Mouse (Mus musculus) adrenal gland, postnatal 36 days (tissue): ENCODE results near the gene 1700028J19Rik. TPM values are rescaled to one million over a fixed set of nuclear protein-coding genes. Genes with fewer than 3 reads are reported as not detected.

Experiments
- total RNA-seq, 2 experiments: library from RNA; stranded (reverse); gene quantifications; 2 replicates each; pipeline ENCODE4 v1.2.3; 2021

The 1700028J19Rik gene
- total RNA-seq, 2 experiments from 2014 or later = 0.43 to 0.63 TPM

Other genes starting within 250 kb of the 1700028J19Rik start
- gene Klk1b26, start 234.5 kb downstream of the 1700028J19Rik start, total RNA-seq = not detected
- not detected for gene Klk1b27, start 194.4 kb downstream of the 1700028J19Rik start, total RNA-seq
- gene Klk1b21, start 144.4 kb downstream of the 1700028J19Rik start, total RNA-seq = not detected
- not detected for gene Klk1b22, start 134.0 kb downstream of the 1700028J19Rik start, total RNA-seq
- not detected for gene Klk1b16, start 109.9 kb downstream of the 1700028J19Rik start, total RNA-seq
- not detected for gene Klk1b24, start 58.5 kb downstream of the 1700028J19Rik start, total RNA-seq
- not detected for gene Klk1b3, start 48.5 kb downstream of the 1700028J19Rik start, total RNA-seq
- not detected for gene Klk1b4, start 39.3 kb downstream of the 1700028J19Rik start, total RNA-seq
- gene Klk1b5, start 30.8 kb downstream of the 1700028J19Rik start, total RNA-seq = not detected
- not detected for gene Klk1, start 21.3 kb downstream of the 1700028J19Rik start, total RNA-seq
- not detected for gene Gm36864, start 10.5 kb downstream of the 1700028J19Rik start, total RNA-seq
- gene 2410002F23Rik, start within 50 bp of the 1700028J19Rik start, total RNA-seq = 100 to 1,000 TPM in 1 of 2 experiments, 10 to 100 TPM in 1; 99.6 to 120 TPM
- gene Acp4, start 10.7 kb upstream of the 1700028J19Rik start, total RNA-seq = not detected
- gene Gm15517, start 14.8 kb upstream of the 1700028J19Rik start, total RNA-seq = not detected
- 1 to 10 TPM; 4.1 TPM for gene Clec11a, start 60.2 kb upstream of the 1700028J19Rik start, total RNA-seq
- gene Shank1, start 63.6 kb upstream of the 1700028J19Rik start, total RNA-seq = 1 to 10 TPM; 5.2 to 6.7 TPM
- 1 to 10 TPM; 3.0 to 4.7 TPM for gene Syt3, start 137.4 kb upstream of the 1700028J19Rik start, total RNA-seq
- under 1 TPM; 0.63 to 0.99 TPM for gene 1700008O03Rik, start 139.1 kb upstream of the 1700028J19Rik start, total RNA-seq
- 1 to 10 TPM; 3.9 to 4.9 TPM for gene Lrrc4b, start 182.3 kb upstream of the 1700028J19Rik start, total RNA-seq
- under 1 TPM in 1 of 2 experiments, not detected in 1; 0.63 TPM for gene Aspdh, start 218.7 kb upstream of the 1700028J19Rik start, total RNA-seq
- gene Josd2, start 221.3 kb upstream of the 1700028J19Rik start, total RNA-seq = 10 to 100 TPM; 53.9 to 61.0 TPM
- gene Emc10, start 249.8 kb upstream of the 1700028J19Rik start, total RNA-seq = 10 to 100 TPM; 91.2 to 99.2 TPM
- gene Fam71e1, start 249.9 kb upstream of the 1700028J19Rik start, total RNA-seq = 1 to 10 TPM; 8.5 to 9.5 TPM